Mouse (Mus musculus): ENCODE results near the gene Ung.

DNA sequence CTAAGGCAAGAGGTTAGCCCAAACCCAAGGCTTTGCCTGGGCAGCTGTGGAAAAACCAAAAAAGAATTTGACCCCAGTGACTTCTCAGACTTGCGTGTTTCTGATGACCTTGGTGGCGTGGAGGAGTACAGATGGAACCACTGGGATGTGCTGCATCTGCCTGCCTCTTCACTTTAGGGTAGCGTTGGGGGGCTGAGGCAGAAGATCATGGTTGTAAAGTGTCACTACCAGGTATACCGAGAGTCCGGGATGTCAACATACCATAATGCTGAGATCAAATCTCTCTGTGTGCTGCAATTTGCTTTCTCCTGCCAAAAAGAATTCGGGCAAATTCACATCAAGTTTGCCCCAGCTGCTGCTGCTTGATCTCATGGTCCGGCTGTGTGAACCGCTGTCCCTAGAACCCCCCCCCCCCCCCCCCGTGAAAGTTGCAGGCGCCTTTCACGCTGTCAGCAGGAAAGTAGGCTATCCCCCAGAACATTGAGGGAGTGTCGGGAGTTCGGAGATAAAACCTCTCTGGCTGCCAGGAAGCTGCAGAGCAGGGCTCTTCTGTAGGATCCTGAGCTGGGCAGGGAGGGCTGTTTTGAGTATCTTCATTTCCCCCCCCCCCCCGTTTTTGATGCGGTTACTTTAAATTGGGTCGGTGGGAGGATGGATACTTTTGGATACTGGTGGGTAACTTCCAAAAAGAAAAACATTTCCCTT lies 43.8 kb downstream of the Ung start:
- 0 out of 2 replicates have a peak, but pooled peaks have one; percentile 0 for TF ChIP-seq CTCF (IDR thresholded peaks at IDR 0.05; ENCODE audit: low read depth)
- TF ChIP-seq EP300 (IDR thresholded peaks at IDR 0.05; ENCODE audit: low read depth): no peak

All from liver, postnatal 0 days (tissue).